Mouse (Mus musculus): ENCODE data around the gene Pcca.

Gene Pcca

GRCm38 (mm10) chr14:122891470-122891968 is 357.4 kb downstream of the Pcca start:
- no peak for DNase-seq

- peak; percentile 41 for DNase-seq
Observed at GRCm38 (mm10) chr14:122896106-122896505, 362.0 kb downstream of the Pcca start.

GRCm38 (mm10) chr14:122898550-122898949 is 364.4 kb downstream of the Pcca start:
- no peak for DNase-seq

- DNase-seq = peak; percentile 52
Observed at GRCm38 (mm10) chr14:122900679-122901078, 366.6 kb downstream of the Pcca start.

GRCm38 (mm10) chr14:122901177-122901576 is 367.1 kb downstream of the Pcca start:
- DNase-seq = peak; percentile 28

- DNase-seq = peak; percentile 51
Observed at GRCm38 (mm10) chr14:122901715-122902114, 367.6 kb downstream of the Pcca start.

- DNase-seq = peak; percentile 79
Observed at GRCm38 (mm10) chr14:122902136-122902535, 368.0 kb downstream of the Pcca start.

- DNase-seq = peak; percentile 98
Observed at GRCm38 (mm10) chr14:122902884-122903283, 368.8 kb downstream of the Pcca start.

- no peak for DNase-seq
Observed at GRCm38 (mm10) chr14:122903923-122904351, 369.8 kb downstream of the Pcca start.

GRCm38 (mm10) chr14:122905007-122905406 is 370.9 kb downstream of the Pcca start:
- no peak for DNase-seq

GRCm38 (mm10) chr14:122908075-122908474 is 374.0 kb downstream of the Pcca start:
- DNase-seq = no peak

GRCm38 (mm10) chr14:122909368-122910091 is 375.4 kb downstream of the Pcca start:
- no peak for DNase-seq

GRCm38 (mm10) chr14:122911265-122911664 is 377.1 kb downstream of the Pcca start:
- DNase-seq = no peak

GRCm38 (mm10) chr14:122912137-122912536 is 378.0 kb downstream of the Pcca start:
- no peak for DNase-seq

GRCm38 (mm10) chr14:122912812-122913498 is 378.8 kb downstream of the Pcca start:
- DNase-seq = peak; percentile 85

GRCm38 (mm10) chr14:122913657-122914056 is 379.5 kb downstream of the Pcca start, which contains the start of gene Ggact:
Gene Ggact (minus strand): TSS chr14:122913757.
- no peak for DNase-seq

GRCm38 (mm10) chr14:122917676-122918075 is 383.6 kb downstream of the Pcca start:
- peak; percentile 1 for DNase-seq

- DNase-seq = no peak
Observed at GRCm38 (mm10) chr14:122920011-122920410, 385.9 kb downstream of the Pcca start.

- DNase-seq = peak; percentile 58
Observed at GRCm38 (mm10) chr14:122936460-122936859, 402.3 kb downstream of the Pcca start.

Measured in cerebellum, adult 9-11 months (tissue).